Mouse (Mus musculus) heart, embryonic 15.5 days (tissue): ENCODE data around the gene Akr1c13. TPM values are rescaled to one million over a fixed set of nuclear protein-coding genes. Genes with fewer than 3 reads are reported as not detected.

Source experiments
- ATAC-seq: fragments of 200-750 bp; cut with Nextera tagmentation; replicated peaks from 2 replicates; pipeline ENCODE4 v1.8.0; 2017; ENCODE audit warnings: low read depth, moderate TSS enrichment; ENCODE audit not compliant: insufficient number of reproducible peaks, insufficient read depth, low FRiP score
- H3K27ac ChIP-seq: fragments of 300-500 bp; sonication (generic); 2 replicates; pipeline ENCODE4 v1.5.1; 2015; ENCODE audit warnings: mild to moderate bottlenecking, inconsistent platforms
- H3K27me3 ChIP-seq: fragments of 300-500 bp; sonication (generic); 2 replicates; pipeline ENCODE4 v1.6.1; 2015; ENCODE audit warnings: inconsistent platforms
- H3K36me3 ChIP-seq: fragments of 300-500 bp; sonication (generic); 2 replicates; pipeline ENCODE4 v1.6.1; 2015; ENCODE audit warnings: mild to moderate bottlenecking, inconsistent platforms
- H3K4me1 ChIP-seq: fragments of 300-500 bp; sonication (generic); replicated peaks from 2 replicates; pipeline ENCODE4 v1.6.1; 2015; ENCODE audit warnings: inconsistent platforms
- H3K4me2 ChIP-seq: fragments of 300-500 bp; sonication (generic); 2 replicates; pipeline ENCODE4 v1.6.1; 2015; ENCODE audit warnings: inconsistent platforms, mild to moderate bottlenecking, moderate library complexity
- H3K4me3 ChIP-seq: fragments of 300-500 bp; sonication (generic); 2 replicates; pipeline ENCODE4 v1.5.1; 2015; ENCODE audit warnings: mild to moderate bottlenecking, inconsistent platforms
- H3K9ac ChIP-seq: fragments of 300-500 bp; sonication (generic); 2 replicates; pipeline ENCODE4 v1.6.1; 2015; ENCODE audit warnings: mild to moderate bottlenecking, inconsistent platforms
- H3K9me3 ChIP-seq: fragments of 300-500 bp; sonication (generic); replicated peaks from 2 replicates; pipeline ENCODE4 v1.6.1; 2016; ENCODE audit warnings: inconsistent platforms
- WGBS: fragments of 180-500 bp; shearing (Covaris S2); methylation state at CpG from one replicate; pipeline ENCODE4 v1.1.7; 2015; ENCODE audit warnings: mixed read lengths; 5-methylcytosine and 5-hydroxymethylcytosine counted together
- polyA plus RNA-seq: library from polyadenylated mRNA; unstranded; fragments of >200 nt; fragmentation: Nextera tagmentation; extraction: Ambion mirVana; gene quantifications from 2 replicates; pipeline ENCODE4 v1.2.1, GENCODE M21; 2015

Gene Akr1c13
- polyA plus RNA-seq, 1 experiment from 2014 or later, result 4.2 TPM

DNA sequence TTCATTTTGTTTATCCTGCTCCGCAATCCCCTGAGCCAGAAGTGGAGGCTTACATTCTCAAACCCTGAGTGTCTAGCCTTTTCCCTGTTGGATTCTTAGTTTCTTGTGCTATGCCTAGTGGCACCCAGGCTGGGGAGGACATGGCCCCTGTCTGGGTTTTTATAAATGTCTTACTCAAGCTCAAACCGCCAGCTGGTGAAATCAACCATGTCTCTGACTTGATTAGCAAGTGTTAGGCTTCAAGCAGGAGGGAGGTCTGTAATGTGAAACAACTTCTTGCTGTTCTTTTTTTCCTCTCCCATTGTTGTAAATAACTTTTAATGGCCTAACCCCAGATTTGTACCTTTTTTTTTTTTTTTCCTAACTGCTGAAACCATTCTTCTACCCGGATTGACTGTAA, 58.4 kb downstream of the Akr1c13 start:
- no peak for ATAC-seq
- Histone ChIP-seq H3K27me3 (no peaks in the 10 kb centered on the region), H3K4me1 (no peaks in the 10 kb centered on the region), H3K9me3 (no peaks in the 10 kb centered on the region), H3K4me2 (no peak overlapping the region), H3K9ac (no peak overlapping the region), H3K27ac (no peak overlapping the region), H3K4me3 (no peak overlapping the region), H3K36me3 (no peaks in the 10 kb centered on the region)
- WGBS, result 61% methylated on average over 3 of the region's 3 CpGs

Other genes starting within 250 kb of the Akr1c13 start
- gene Ucn3, start 245.8 kb upstream of the Akr1c13 start, polyA plus RNA-seq, result not detected in 2 replicates
- gene Akr1c14, start 142.1 kb upstream of the Akr1c13 start, polyA plus RNA-seq, result 3.1 and 3.7 TPM in 2 replicates
- 0.26 and 1.9 TPM in 2 replicates for gene Akr1c18, start 40.5 kb upstream of the Akr1c13 start, polyA plus RNA-seq
- 1.7 and 2.3 TPM in 2 replicates for gene Akr1c19, start 37.5 kb downstream of the Akr1c13 start, polyA plus RNA-seq
- gene Akr1c12, start 88.3 kb downstream of the Akr1c13 start, polyA plus RNA-seq, result 1.4 and 7.5 TPM in 2 replicates
- not detected in 2 replicates for gene Akr1c6, start 243.2 kb downstream of the Akr1c13 start, polyA plus RNA-seq